Mouse (Mus musculus) adrenal gland, adult 2 months (tissue): ENCODE results near the gene Gm10358. TPM values are rescaled to one million over a fixed set of nuclear protein-coding genes. Genes with fewer than 3 reads are reported as not detected.
"Not testable (repeated sequence)": the region's sequence is repeated elsewhere in the genome, so short reads cannot be mapped to it uniquely, and the experiment has no call there.

Experiments
- DNase-seq: peaks from one replicate; pipeline ENCODE4 v3.0.0; 2021
- long read RNA-seq: library from polyadenylated mRNA; stranded (forward); transcript quantifications from one replicate; pipeline ENCODE4 v2.0.0, GENCODE M21; 2021
- polyA plus RNA-seq: library from polyadenylated mRNA; depleted of rRNA; stranded (reverse); fragments of >200 nt; gene quantifications from 2 replicates; pipeline ENCODE4 v1.2.3, GENCODE M21; 2012; rRNA removed
- total RNA-seq, 2 experiments: library from RNA; stranded (reverse); gene quantifications; 2 replicates each; pipeline ENCODE4 v1.2.3; 2021

The Gm10358 gene
- total RNA-seq (under 1 TPM in 1 of 2 experiments, not detected in 1; 0.38 TPM), polyA plus RNA-seq (0.28 and 0.35 TPM in 2 replicates)
- long read RNA-seq, partial matches to known transcripts, result 0 of 1 reads
- long read RNA-seq, other reads (novel, unspliced or antisense), result 0 of 1 reads

DNA sequence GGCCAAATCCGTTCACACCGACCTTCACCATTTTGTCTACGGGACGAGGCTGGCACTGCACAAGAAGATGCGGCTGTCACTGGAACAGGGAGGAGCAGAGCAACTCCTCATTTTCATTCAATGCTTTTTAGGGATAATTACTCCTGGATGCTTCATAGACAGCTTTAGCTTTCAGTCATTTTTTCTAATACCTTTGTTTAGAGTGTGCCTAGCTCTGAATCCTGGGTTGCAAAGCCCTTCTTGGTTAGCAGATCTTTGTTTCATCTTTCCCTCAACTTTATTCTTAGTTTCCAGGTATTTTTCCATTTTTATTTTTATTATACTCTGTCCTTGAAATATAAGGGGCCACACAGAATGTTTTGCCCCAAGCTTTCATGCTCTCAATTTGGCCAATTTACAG is at the start of gene Gm10358:
Gm10358 (minus strand) TSS at position 101 of the 400 bp plus-strand sequence.
- no peak for DNase-seq

DNA sequence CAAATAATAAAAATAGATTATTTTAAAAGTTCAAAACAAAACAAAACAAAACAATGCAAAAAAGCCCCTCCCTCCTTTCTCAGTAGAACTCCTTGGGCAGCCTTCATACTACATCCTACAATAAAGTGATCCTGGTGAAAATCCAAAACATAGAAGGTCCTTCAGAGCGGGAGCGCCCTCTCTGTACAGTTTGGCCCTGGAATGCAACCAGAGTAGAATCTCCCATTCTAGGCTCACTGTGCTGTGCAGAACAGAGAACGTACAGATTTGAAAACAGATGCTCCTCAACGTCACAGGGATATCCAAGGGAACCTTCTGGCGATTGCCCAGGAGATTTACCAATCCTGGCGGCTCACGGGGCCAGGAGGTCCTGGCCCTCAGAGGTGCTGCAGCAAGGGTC is 42.0 kb upstream of the Gm10358 start, which contains the start of gene Iqcm:
Iqcm (plus strand) TSS at position 301 of the 400 bp plus-strand sequence.
- DNase-seq, result no peak

- DNase-seq, result not testable (repeated sequence)
Measured at GRCm38 (mm10) chr8:75415696-75416095, 9.3 kb upstream of the Gm10358 start.

DNA sequence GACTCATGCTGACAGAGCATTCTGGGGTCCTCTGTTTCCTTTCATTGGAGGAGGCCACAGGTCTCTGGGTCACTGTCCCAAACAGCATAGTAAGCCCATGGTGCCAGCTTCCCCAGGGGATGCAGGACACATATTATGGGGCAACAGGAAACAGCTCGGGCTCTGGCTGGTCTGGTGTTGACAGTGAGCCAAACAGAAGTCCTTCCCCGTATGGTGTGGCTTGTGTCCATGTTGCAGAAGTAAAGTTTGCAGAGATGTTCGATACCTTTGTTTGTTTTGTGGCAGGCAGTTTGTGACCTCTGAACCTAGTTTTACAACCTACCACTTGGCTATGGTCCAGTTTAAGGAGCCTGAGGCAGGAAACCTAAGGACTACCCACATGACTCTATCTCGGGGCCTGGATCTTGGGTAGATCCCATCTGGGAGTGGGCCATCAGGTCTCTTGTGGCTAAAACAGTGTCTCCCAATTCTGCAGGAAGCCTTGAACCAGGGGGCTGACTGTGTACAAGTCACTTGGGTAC is 21.6 kb downstream of the Gm10358 start:
- DNase-seq, result no peak

- no peak for DNase-seq
Measured at GRCm38 (mm10) chr8:75375530-75376123, 30.8 kb downstream of the Gm10358 start.

GRCm38 (mm10) chr8:75372006-75372405 is 34.4 kb downstream of the Gm10358 start:
- no peak for DNase-seq

Other genes with a start within 250 kb of the Gm10358 start
- gene Rasd2, start 192.6 kb downstream of the Gm10358 start, total RNA-seq, result 1 to 10 TPM; 1.5 to 4.8 TPM
- gene Rasd2, start 192.6 kb downstream of the Gm10358 start, polyA plus RNA-seq, result 2.9 and 3.3 TPM in 2 replicates
- gene Iqcm, start 42.1 kb upstream of the Gm10358 start, total RNA-seq, result not detected
- not detected in 2 replicates for gene Iqcm, start 42.1 kb upstream of the Gm10358 start, polyA plus RNA-seq